In the genomic region with DNA sequence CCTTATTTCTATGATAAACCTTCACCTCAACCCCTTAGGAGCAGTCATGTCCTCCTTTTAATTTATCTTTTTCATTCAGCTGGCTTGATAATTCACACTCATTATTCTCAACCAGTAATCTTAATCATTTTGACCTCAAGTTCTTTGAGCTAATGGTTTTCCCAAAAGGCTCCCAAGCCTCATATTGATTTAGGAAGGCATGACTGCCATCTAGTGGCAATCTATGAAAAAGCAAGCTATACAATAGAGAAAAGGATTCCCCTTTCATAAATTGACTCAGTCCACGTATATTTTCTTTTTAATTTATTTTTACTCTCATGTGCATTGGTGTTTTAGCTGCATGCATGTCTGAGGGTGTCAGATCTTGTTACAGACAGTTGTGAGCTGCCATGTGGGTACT, we compare ENCODE assay signal across 10 mouse cellular contexts. TPM values are rescaled to one million over a fixed set of nuclear protein-coding genes. Genes with fewer than 3 reads are reported as not detected.
DNase-seq lines count a peak whose midpoint lies in the region; TF ChIP-seq lines count a peak whose summit lies in the region.
"Had no signal": no experiment of that assay in that cellular context is flagged by ENCODE, and none has a peak within 500 bp of the region (broad histone marks: within the 10 kb centered on the region; RNA-seq: fewer than 3 reads in every experiment).

No protein-coding gene starts in this region.

- peak; percentile 78 for TF ChIP-seq CTCF in E14TG2a.4 (conservative IDR thresholded peaks at IDR 0.05; ENCODE audit: low read length)

- no peaks in the 10 kb centered on the region for H3K9me3 ChIP-seq in E14TG2a.4 (ENCODE audit: low read length)
- H3K9me3 ChIP-seq: embryonic facial prominence, embryonic 13.5 days; neural tube, embryonic 13.5 days had no signal

- H3K36me3 ChIP-seq in E14TG2a.4 (ENCODE audit: insufficient read depth, low read length): no peaks in the 10 kb centered on the region
- H3K36me3 ChIP-seq: embryonic facial prominence, embryonic 13.5 days; neural tube, embryonic 13.5 days had no signal

- intact Hi-C loops in heart, postnatal 10 days (cut with DNase I): loop anchor here (2.0 to 5.0 kb wide), 4 partner anchors 45 to 718 kb away; no protein-coding TSS in a partner anchor

- no peak overlapping the region for H3K4me3 ChIP-seq in E14TG2a.4 (replicated peaks; ENCODE audit: low read length)
- H3K4me3 ChIP-seq: embryonic facial prominence, embryonic 13.5 days; neural tube, embryonic 13.5 days had no signal

- H3K27me3 ChIP-seq in E14TG2a.4 (ENCODE audit: insufficient read depth, low read length): peaks cover 4% of the 10 kb centered on the region; the same call in 1 of the 2 replicates

- DNase-seq in heart, postnatal 10 days: peak; percentile 41 to 64
- no peak for DNase-seq in heart, adult 11 months
- DNase-seq in 3134 (ENCODE audit: extremely low read depth, insufficient read length, low spot score): peak; percentile 24
- DNase-seq in embryo, embryonic 9.5 days (ENCODE audit: extremely low spot score): peak; percentile 51
- DNase-seq in urinary bladder, adult 18-20 months (ENCODE audit: low spot score in 2 of 2): no peak
- no peak for DNase-seq in adrenal gland, adult 18-20 months (ENCODE audit: low spot score in 2 of 2)
- no peak for DNase-seq in kidney, adult 11 months

- peaks cover 47% of the 10 kb centered on the region for H3K4me1 ChIP-seq in E14TG2a.4 (replicated peaks; ENCODE audit: low read depth, low read length)
- H3K4me1 ChIP-seq: neural tube, embryonic 13.5 days had no signal

RNA-seq across cellular contexts. Expression of a gene that starts 4.8 kb away (rescaled TPM):
- 1 to 10 TPM; 5.5 to 6.2 TPM for total RNA-seq in heart, postnatal 10 days (2021)
- 10 to 100 TPM; 10.8 to 11.3 TPM for total RNA-seq in adrenal gland, adult 18-20 months (2021)

RNA-seq across cellular contexts. Expression of a gene that starts 30.1 kb away (rescaled TPM):
- 100 to 1,000 TPM in 1 of 2 experiments, 10 to 100 TPM in 1; 96.6 to 108 TPM for total RNA-seq in heart, postnatal 10 days (2021)
- total RNA-seq in adrenal gland, adult 18-20 months (2021): 100 to 1,000 TPM; 186 to 207 TPM

Comparison
In these comparisons a context has a peak if more than half of its experiments do, and no peak if none do; other contexts are left out.
1. DNase-seq: peak in heart, postnatal 10 days (2 of 2), 3134 (single experiment) and embryo, embryonic 9.5 days (single experiment); none in heart, adult 11 months (single experiment), urinary bladder, adult 18-20 months (0 of 2), adrenal gland, adult 18-20 months (0 of 2) and kidney, adult 11 months (single experiment).